Mouse (Mus musculus) lung, embryonic 16.5 days (tissue): ENCODE results near the gene Cacng2. TPM values are rescaled to one million over a fixed set of nuclear protein-coding genes. Genes with fewer than 3 reads are reported as not detected.
A peak's percentile ranks its signal among the peaks of the same experiment; 100 is the strongest.
"Not testable (repeated sequence)": the region's sequence is repeated elsewhere in the genome, so short reads cannot be mapped to it uniquely, and the experiment has no call there.

Source experiments
- ATAC-seq: fragments of 200-750 bp; cut with Nextera tagmentation; 2 replicates; pipeline ENCODE4 v1.8.0; 2017; ENCODE audit warnings: low read depth, mild to moderate bottlenecking, moderate library complexity
- H3K27ac ChIP-seq: fragments of 300-500 bp; sonication (generic); 2 replicates; pipeline ENCODE4 v1.5.1; 2014; ENCODE audit warnings: mild to moderate bottlenecking, control low read depth, low read length
- H3K27me3 ChIP-seq: fragments of 300-500 bp; sonication (generic); 2 replicates; pipeline ENCODE4 v1.6.1; 2014; ENCODE audit warnings: low read depth, low read length, mixed read lengths; ENCODE audit not compliant: control insufficient read depth, insufficient read depth
- H3K36me3 ChIP-seq: fragments of 300-500 bp; sonication (generic); 2 replicates; pipeline ENCODE4 v1.6.1; 2014; ENCODE audit warnings: low read length; ENCODE audit not compliant: control insufficient read depth, insufficient read depth
- H3K4me1 ChIP-seq: fragments of 300-500 bp; sonication (generic); replicated peaks from 2 replicates; pipeline ENCODE4 v1.6.1; 2014; ENCODE audit warnings: low read length, mixed read lengths; ENCODE audit not compliant: control insufficient read depth, insufficient read depth
- H3K4me2 ChIP-seq: fragments of 300-500 bp; sonication (generic); 2 replicates; pipeline ENCODE4 v1.6.1; 2014; ENCODE audit warnings: low read depth, low read length, control low read depth
- H3K4me3 ChIP-seq: fragments of 300-500 bp; sonication (generic); 2 replicates; pipeline ENCODE4 v1.5.1; 2014; ENCODE audit warnings: mild to moderate bottlenecking, low read length, control low read depth
- H3K9ac ChIP-seq: fragments of 300-500 bp; sonication (generic); 2 replicates; pipeline ENCODE4 v1.6.1; 2014; ENCODE audit warnings: low read length, control low read depth
- H3K9me3 ChIP-seq: fragments of 300-500 bp; sonication (generic); 2 replicates; pipeline ENCODE4 v1.6.1; 2016; ENCODE audit warnings: low read length; ENCODE audit not compliant: control insufficient read depth
- WGBS: fragments of 180-500 bp; shearing (Covaris S2); extraction: QIAGEN DNeasy Blood & Tissue Kit; methylation state at CpG from one replicate; pipeline ENCODE4 v1.1.7; 2014; 5-methylcytosine and 5-hydroxymethylcytosine counted together
- polyA plus RNA-seq: library from polyadenylated mRNA; unstranded; fragments of >200 nt; fragmentation: Nextera tagmentation; extraction: Ambion mirVana; gene quantifications from 2 replicates; pipeline ENCODE4 v1.2.1, GENCODE M21; 2015

The Cacng2 gene
- polyA plus RNA-seq, 1 experiment from 2014 or later: not detected

- ATAC-seq, H3K9ac ChIP-seq, H3K36me3 ChIP-seq, H3K27me3 ChIP-seq, H3K27ac ChIP-seq, H3K4me3 ChIP-seq, H3K9me3 ChIP-seq, H3K4me1 ChIP-seq, H3K4me2 ChIP-seq: not testable (repeated sequence)
- WGBS: 82% methylated on average over 8 of the region's 8 CpGs
These were observed 111.6 kb downstream of the Cacng2 start for GRCm38 (mm10) chr15:78008206-78008605.

- no peak overlapping the region for H3K4me2 ChIP-seq
- H3K27ac ChIP-seq: no peak overlapping the region
- peak; percentile 74 for ATAC-seq
- no peaks in the 10 kb centered on the region for H3K4me1 ChIP-seq
- no peaks in the 10 kb centered on the region for H3K9me3 ChIP-seq
- 27% methylated on average over 9 of the region's 9 CpGs for WGBS
- H3K36me3 ChIP-seq: no peaks in the 10 kb centered on the region
- no peak overlapping the region for H3K9ac ChIP-seq
- no peak overlapping the region for H3K4me3 ChIP-seq
- no peaks in the 10 kb centered on the region for H3K27me3 ChIP-seq
These were observed 115.9 kb downstream of the Cacng2 start for GRCm38 (mm10) chr15:78003929-78004328.

GRCm38 (mm10) chr15:78001400-78001799 is 118.4 kb downstream of the Cacng2 start:
- 20% methylated on average over 5 of the region's 5 CpGs for WGBS
- Histone ChIP-seq H3K4me2 (no peak overlapping the region), H3K27me3 (no peaks in the 10 kb centered on the region), H3K36me3 (no peaks in the 10 kb centered on the region), H3K9ac (no peak overlapping the region), H3K4me3 (no peak overlapping the region), H3K9me3 (no peaks in the 10 kb centered on the region), H3K4me1 (no peaks in the 10 kb centered on the region), H3K27ac (no peak overlapping the region)
- no peak for ATAC-seq

- no peak overlapping the region for H3K9ac ChIP-seq
- no peaks in the 10 kb centered on the region for H3K36me3 ChIP-seq
- no peaks in the 10 kb centered on the region for H3K4me1 ChIP-seq
- no peak overlapping the region for H3K27ac ChIP-seq
- H3K4me3 ChIP-seq: no peak overlapping the region
- H3K27me3 ChIP-seq: no peaks in the 10 kb centered on the region
- H3K4me2 ChIP-seq: no peak overlapping the region
- H3K9me3 ChIP-seq: no peaks in the 10 kb centered on the region
- no peak for ATAC-seq
- 63% methylated on average over 5 of the region's 5 CpGs for WGBS
These were observed 131.3 kb downstream of the Cacng2 start for GRCm38 (mm10) chr15:77988541-77988940.

GRCm38 (mm10) chr15:77983391-77983790 is 136.4 kb downstream of the Cacng2 start:
- no peaks in the 10 kb centered on the region for H3K9me3 ChIP-seq
- H3K4me1 ChIP-seq: no peaks in the 10 kb centered on the region
- ATAC-seq: no peak
- no peak overlapping the region for H3K9ac ChIP-seq
- H3K27ac ChIP-seq: no peak overlapping the region
- no peaks in the 10 kb centered on the region for H3K36me3 ChIP-seq
- H3K4me3 ChIP-seq: no peak overlapping the region
- no peaks in the 10 kb centered on the region for H3K27me3 ChIP-seq
- WGBS: 18% methylated on average over 3 of the region's 3 CpGs
- H3K4me2 ChIP-seq: no peak overlapping the region

GRCm38 (mm10) chr15:77982195-77982939 is 137.5 kb downstream of the Cacng2 start:
- ATAC-seq: no peak
- H3K36me3 ChIP-seq: no peaks in the 10 kb centered on the region
- H3K4me3 ChIP-seq: no peak overlapping the region
- no peaks in the 10 kb centered on the region for H3K27me3 ChIP-seq
- H3K27ac ChIP-seq: no peak overlapping the region
- H3K4me2 ChIP-seq: no peak overlapping the region
- H3K9ac ChIP-seq: no peak overlapping the region
- 28% methylated on average over 18 of the region's 18 CpGs for WGBS
- no peaks in the 10 kb centered on the region for H3K4me1 ChIP-seq
- H3K9me3 ChIP-seq: no peaks in the 10 kb centered on the region

- Histone ChIP-seq H3K4me2 (no peak overlapping the region), H3K4me3 (no peak overlapping the region), H3K9me3 (no peaks in the 10 kb centered on the region), H3K36me3 (no peaks in the 10 kb centered on the region), H3K9ac (no peak overlapping the region), H3K27ac (no peak overlapping the region), H3K4me1 (no peaks in the 10 kb centered on the region), H3K27me3 (no peaks in the 10 kb centered on the region)
- 56% methylated on average over 5 of the region's 5 CpGs for WGBS
- ATAC-seq: no peak
These were observed 138.6 kb downstream of the Cacng2 start for GRCm38 (mm10) chr15:77981181-77981680.

- ATAC-seq: no peak
- no peaks in the 10 kb centered on the region for H3K36me3 ChIP-seq
- 84% methylated on average over 10 of the region's 10 CpGs for WGBS
- H3K4me3 ChIP-seq: no peak overlapping the region
- H3K4me1 ChIP-seq: no peaks in the 10 kb centered on the region
- H3K27ac ChIP-seq: no peak overlapping the region
- H3K9me3 ChIP-seq: no peaks in the 10 kb centered on the region
- no peak overlapping the region for H3K4me2 ChIP-seq
- H3K27me3 ChIP-seq: no peaks in the 10 kb centered on the region
- H3K9ac ChIP-seq: no peak overlapping the region
These were observed 140.4 kb downstream of the Cacng2 start for GRCm38 (mm10) chr15:77979427-77979865.

GRCm38 (mm10) chr15:77977663-77978062 is 142.2 kb downstream of the Cacng2 start:
- no peak for ATAC-seq
- Histone ChIP-seq H3K4me1 (no peaks in the 10 kb centered on the region), H3K9ac (no peak overlapping the region), H3K27ac (no peak overlapping the region), H3K4me2 (no peak overlapping the region), H3K9me3 (no peaks in the 10 kb centered on the region), H3K4me3 (no peak overlapping the region), H3K36me3 (no peaks in the 10 kb centered on the region), H3K27me3 (no peaks in the 10 kb centered on the region)
- 45% methylated on average over 3 of the region's 3 CpGs for WGBS
